Mouse (Mus musculus) hindbrain, embryonic 10.5 days (tissue): ENCODE data around the gene Galnt7. TPM values are rescaled to one million over a fixed set of nuclear protein-coding genes. Genes with fewer than 3 reads are reported as not detected.

Experiments
- DNase-seq: peaks from one replicate; pipeline ENCODE4 v3.0.0-alpha.2; 2017; ENCODE audit warnings: low spot score
- H3K27ac ChIP-seq: fragments of 300-500 bp; sonication (generic); 2 replicates; pipeline ENCODE4 v1.5.1; 2016; ENCODE audit warnings: mild to moderate bottlenecking, moderate library complexity
- H3K27me3 ChIP-seq: fragments of 300-500 bp; sonication (generic); 2 replicates; pipeline ENCODE4 v1.6.1; 2016; ENCODE audit warnings: mild to moderate bottlenecking; ENCODE audit not compliant: poor library complexity, insufficient read depth, severe bottlenecking
- H3K36me3 ChIP-seq: fragments of 300-500 bp; sonication (generic); 2 replicates; pipeline ENCODE4 v1.6.1; 2016; ENCODE audit warnings: mild to moderate bottlenecking, moderate library complexity
- H3K4me1 ChIP-seq: fragments of 300-500 bp; sonication (generic); replicated peaks from 2 replicates; pipeline ENCODE4 v1.6.1; 2016; ENCODE audit warnings: mild to moderate bottlenecking
- H3K4me3 ChIP-seq: fragments of 300-500 bp; sonication (generic); 2 replicates; pipeline ENCODE4 v1.5.1; 2016; ENCODE audit warnings: mild to moderate bottlenecking, moderate library complexity
- H3K9me3 ChIP-seq: fragments of 300-500 bp; sonication (generic); 2 replicates; pipeline ENCODE4 v1.6.1; 2016; ENCODE audit warnings: mild to moderate bottlenecking, moderate library complexity
- WGBS: fragments of 180-500 bp; shearing (Covaris S2); methylation state at CpG from one replicate; pipeline ENCODE4 v1.1.7; 2016; 5-methylcytosine and 5-hydroxymethylcytosine counted together
- polyA plus RNA-seq: library from polyadenylated mRNA; unstranded; fragments of >200 nt; fragmentation: Nextera tagmentation; extraction: Ambion mirVana; gene quantifications from 2 replicates; pipeline ENCODE4 v1.2.1, GENCODE M21; 2016

Galnt7 gene
- polyA plus RNA-seq, 1 experiment from 2014 or later: 14.7 TPM

DNA sequence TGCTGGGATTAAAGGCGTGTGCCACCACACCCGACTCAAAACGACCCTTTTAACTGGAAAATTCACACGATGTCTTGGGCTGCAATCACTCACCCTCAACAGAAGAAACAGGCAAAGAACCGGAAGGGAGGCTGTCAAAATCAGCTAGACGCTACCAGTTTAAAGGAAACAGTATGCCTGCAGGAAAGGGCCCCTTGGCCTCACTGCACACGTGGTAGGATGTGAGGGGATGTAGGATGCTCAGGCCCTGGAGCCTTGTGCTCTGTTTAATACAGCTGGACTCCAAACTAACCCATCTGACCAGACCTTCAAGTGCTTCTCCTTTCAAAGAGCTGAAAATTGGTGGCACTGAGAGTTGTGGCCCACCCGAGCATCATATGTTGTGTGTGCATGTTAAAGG, 62.8 kb downstream of the Galnt7 start:
- Histone ChIP-seq H3K9me3 (no peaks in the 10 kb centered on the region), H3K4me1 (peaks cover 6% of the 10 kb centered on the region; the same call in 1 of the 2 replicates), H3K27me3 (no peaks in the 10 kb centered on the region), H3K27ac (no peak overlapping the region), H3K4me3 (no peak overlapping the region), H3K36me3 (no peaks in the 10 kb centered on the region)
- no peak for DNase-seq
- 85% methylated on average over 8 of the region's 8 CpGs for WGBS

DNA sequence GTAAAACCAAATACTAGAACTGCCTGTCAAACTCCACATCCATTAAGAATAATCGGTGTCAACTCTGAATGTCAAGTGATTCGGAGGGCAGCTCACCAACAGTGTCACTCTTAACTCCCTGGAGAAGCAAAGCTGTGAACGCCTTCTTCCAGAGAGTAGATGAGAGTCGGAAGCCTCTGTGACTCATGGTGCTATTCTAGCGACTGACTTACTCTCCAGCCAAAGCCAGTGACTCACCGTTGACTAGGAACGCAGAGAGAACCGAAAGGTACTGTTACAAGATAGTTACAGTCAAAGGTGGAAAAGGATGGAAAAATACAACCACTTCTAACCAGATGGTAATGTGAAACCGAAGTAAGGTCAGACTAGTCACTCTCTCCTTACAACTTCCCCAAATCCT, 63.7 kb downstream of the Galnt7 start:
- DNase-seq: no peak
- Histone ChIP-seq H3K9me3 (no peaks in the 10 kb centered on the region), H3K27me3 (no peaks in the 10 kb centered on the region), H3K4me3 (no peak overlapping the region), H3K4me1 (peaks cover 6% of the 10 kb centered on the region; the same call in 1 of the 2 replicates), H3K27ac (no peak overlapping the region), H3K36me3 (no peaks in the 10 kb centered on the region)
- WGBS: 93% methylated on average over 9 of the region's 9 CpGs

DNA sequence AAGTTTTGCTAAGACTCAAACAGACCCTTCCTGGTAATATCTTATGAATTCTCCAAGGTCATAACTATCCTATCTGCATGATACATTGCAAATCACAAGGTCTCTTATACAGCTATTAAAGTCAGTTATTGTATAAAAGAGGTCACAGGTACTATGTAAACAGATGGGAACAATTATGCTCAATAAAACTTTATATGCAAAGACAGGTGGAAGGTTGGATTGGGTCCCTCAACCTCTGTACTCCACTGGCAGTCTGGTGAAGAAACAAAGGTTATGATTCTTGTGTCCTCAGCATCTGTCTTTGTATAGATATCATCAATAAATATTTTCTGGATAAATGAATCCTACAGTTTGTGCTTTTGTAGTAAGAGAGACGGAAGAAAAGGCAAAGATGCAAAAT, 64.2 kb downstream of the Galnt7 start:
- Histone ChIP-seq H3K9me3 (no peaks in the 10 kb centered on the region), H3K4me1 (peaks cover 6% of the 10 kb centered on the region; the same call in 1 of the 2 replicates), H3K36me3 (peaks cover 3% of the 10 kb centered on the region; the same call in 1 of the 2 replicates), H3K27ac (no peak overlapping the region), H3K27me3 (no peaks in the 10 kb centered on the region), H3K4me3 (no peak overlapping the region)
- no peak for DNase-seq
- WGBS: 94% methylated on average over 1 of the region's 1 CpGs

DNA sequence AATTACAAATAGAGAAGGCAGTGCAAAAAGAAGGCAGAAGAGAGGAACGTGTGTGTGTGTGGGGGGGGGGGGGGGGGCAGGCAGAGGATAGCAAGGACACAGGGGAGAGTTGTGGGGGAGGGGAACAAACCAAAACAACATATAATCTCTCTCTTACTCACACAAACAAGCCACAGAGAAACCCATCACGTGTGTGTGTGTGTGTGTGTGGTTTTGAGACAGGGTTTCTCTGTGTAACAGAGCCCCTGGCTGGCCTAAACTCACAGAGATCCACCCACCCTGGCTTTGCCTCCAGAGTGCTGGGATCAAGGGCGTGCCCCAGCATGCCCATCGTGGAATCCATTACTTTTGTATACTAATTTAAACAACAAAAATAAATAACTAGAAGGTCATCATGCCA, 66.2 kb downstream of the Galnt7 start:
- WGBS: 70% methylated on average over 4 of the region's 4 CpGs

DNA sequence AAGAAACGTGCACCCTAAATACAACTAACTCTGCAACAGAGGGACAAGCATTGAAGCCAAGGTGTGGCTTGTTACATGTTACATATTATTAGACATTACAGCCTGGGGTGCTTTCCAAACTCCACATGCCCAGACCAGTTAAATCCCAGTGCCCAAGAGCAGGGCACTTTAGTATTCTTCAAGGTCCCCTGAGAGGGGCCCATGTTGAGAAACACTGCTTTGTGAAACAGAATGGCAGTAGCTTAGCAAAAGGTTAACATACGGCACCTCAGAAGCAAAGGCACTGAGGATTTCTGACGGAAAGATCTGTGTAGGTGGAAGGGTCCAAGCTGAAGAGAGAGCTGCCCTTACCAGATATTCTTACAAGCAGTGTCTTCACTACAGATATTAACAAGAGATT, 67.0 kb downstream of the Galnt7 start:
- Histone ChIP-seq H3K4me1 (peaks cover 6% of the 10 kb centered on the region; the same call in 1 of the 2 replicates), H3K36me3 (peaks cover 8% of the 10 kb centered on the region; the same call in 1 of the 2 replicates), H3K27ac (no peak overlapping the region), H3K4me3 (no peak overlapping the region), H3K9me3 (no peaks in the 10 kb centered on the region), H3K27me3 (no peaks in the 10 kb centered on the region)
- 74% methylated on average over 3 of the region's 3 CpGs for WGBS
- DNase-seq: no peak

More for the DNA sequence above, 66.2 kb downstream of the Galnt7 start:
- no peak overlapping the region for H3K27ac ChIP-seq
- H3K27me3 ChIP-seq: no peaks in the 10 kb centered on the region
- H3K36me3 ChIP-seq: peaks cover 8% of the 10 kb centered on the region; the same call in 1 of the 2 replicates
- no peak for DNase-seq
- H3K9me3 ChIP-seq: no peaks in the 10 kb centered on the region
- H3K4me1 ChIP-seq: peaks cover 6% of the 10 kb centered on the region; the same call in 1 of the 2 replicates
- no peak overlapping the region for H3K4me3 ChIP-seq

DNA sequence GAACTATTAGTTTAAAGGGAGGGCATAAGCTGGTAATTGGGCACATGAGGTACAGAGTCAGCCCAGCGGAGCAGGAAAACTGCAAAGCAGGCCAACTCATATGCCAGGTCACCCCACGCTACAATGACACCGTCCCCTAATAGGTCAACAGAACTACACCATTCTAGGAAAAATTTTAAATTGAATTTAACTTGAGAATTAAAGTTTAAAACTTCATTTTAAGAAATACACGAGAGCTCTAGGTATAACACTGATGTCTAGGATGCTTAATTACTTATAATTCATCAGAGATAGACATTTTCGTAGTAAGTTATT, 67.7 kb downstream of the Galnt7 start:
- Histone ChIP-seq H3K27me3 (no peaks in the 10 kb centered on the region), H3K4me3 (no peak overlapping the region), H3K9me3 (no peaks in the 10 kb centered on the region), H3K27ac (no peak overlapping the region), H3K4me1 (peaks cover 6% of the 10 kb centered on the region; the same call in 1 of the 2 replicates), H3K36me3 (peaks cover 8% of the 10 kb centered on the region; the same call in 1 of the 2 replicates)
- WGBS: 91% methylated on average over 5 of the region's 5 CpGs
- no peak for DNase-seq

DNA sequence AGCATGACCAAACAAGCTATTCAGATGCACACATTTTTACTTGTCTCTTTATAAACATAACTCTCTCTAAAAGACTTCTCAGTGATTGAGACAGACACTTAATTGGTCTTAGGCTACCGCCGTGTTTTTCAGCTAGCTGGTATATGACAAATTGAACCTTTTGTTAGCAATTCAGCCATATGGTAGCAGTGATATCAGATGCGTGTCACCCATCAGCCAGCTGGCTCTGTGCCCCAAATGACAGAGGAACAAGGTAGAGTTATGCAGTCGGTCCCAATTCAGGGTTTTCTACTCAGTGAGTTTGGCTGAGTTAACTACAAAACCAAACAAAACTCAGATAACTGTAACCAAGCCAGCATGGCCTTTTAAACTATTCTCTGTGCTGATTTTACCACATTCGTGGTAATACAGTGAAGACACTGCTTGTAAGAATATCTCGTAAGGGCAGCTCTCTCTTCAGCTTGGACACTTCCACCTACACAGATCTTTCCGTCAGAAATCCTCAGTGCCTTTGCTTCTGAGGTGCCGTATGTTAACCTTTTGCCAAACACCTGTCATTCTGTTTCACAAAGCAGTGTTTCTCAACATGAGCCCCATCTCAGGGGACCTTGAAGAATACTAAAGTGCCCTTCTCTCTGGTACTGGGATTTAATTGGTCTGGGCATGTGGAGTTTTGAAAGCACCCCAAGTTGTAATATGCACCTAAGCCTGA, 68.3 kb downstream of the Galnt7 start:
- Histone ChIP-seq H3K4me3 (no peak overlapping the region), H3K4me1 (peaks cover 9% of the 10 kb centered on the region), H3K9me3 (no peaks in the 10 kb centered on the region), H3K27ac (no peak overlapping the region), H3K36me3 (peaks cover 8% of the 10 kb centered on the region; the same call in 1 of the 2 replicates), H3K27me3 (no peaks in the 10 kb centered on the region)
- 82% methylated on average over 8 of the region's 8 CpGs for WGBS
- DNase-seq: no peak

DNA sequence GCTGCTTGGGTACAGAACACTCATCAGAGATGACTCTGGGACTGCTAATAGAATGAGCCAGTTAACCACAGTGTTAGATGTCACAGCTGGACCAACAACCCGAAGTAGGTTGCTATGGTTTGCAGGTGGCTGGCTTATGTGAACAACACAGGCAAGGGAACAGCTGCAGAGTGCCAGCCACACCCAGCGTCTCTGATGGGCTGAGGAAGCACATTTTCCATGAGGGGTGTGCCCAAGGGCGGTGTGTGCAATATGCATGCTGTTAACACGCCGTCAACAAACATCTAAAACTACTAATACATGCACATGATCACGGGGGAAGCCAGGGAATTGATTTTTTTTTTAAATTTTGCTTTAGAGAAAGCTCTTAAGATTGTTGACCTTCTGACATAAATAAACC, 73.0 kb downstream of the Galnt7 start:
- Histone ChIP-seq H3K9me3 (no peaks in the 10 kb centered on the region), H3K4me3 (no peak overlapping the region), H3K36me3 (peaks cover 8% of the 10 kb centered on the region; the same call in 1 of the 2 replicates), H3K27me3 (no peaks in the 10 kb centered on the region), H3K4me1 (peaks cover 17% of the 10 kb centered on the region), H3K27ac (no peak overlapping the region)
- 83% methylated on average over 6 of the region's 6 CpGs for WGBS
- DNase-seq: no peak

DNA sequence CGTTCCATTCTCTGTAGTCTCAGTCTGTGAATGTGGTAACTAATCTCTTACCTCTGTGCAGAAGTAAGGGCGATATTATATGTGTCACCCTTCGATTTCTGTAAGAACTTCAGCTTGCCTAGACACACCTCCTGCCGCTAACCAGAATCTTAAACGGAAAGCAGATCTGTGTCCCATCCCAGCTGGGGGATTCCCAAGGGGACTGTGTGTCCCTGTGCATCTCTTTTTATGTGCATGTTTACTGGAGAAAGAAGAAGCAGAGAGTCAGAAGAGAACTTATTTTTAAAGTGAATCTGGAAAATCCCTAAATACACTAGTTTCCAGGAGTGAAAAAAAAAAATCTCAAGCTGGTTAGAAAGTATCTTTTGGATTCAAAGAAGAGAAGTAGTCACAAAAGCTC, 75.5 kb downstream of the Galnt7 start:
- 86% methylated on average over 5 of the region's 5 CpGs for WGBS
- no peak for DNase-seq
- no peak overlapping the region for H3K27ac ChIP-seq
- no peaks in the 10 kb centered on the region for H3K27me3 ChIP-seq
- peaks cover 17% of the 10 kb centered on the region for H3K4me1 ChIP-seq
- H3K4me3 ChIP-seq: no peak overlapping the region
- H3K36me3 ChIP-seq: no peaks in the 10 kb centered on the region
- no peaks in the 10 kb centered on the region for H3K9me3 ChIP-seq

DNA sequence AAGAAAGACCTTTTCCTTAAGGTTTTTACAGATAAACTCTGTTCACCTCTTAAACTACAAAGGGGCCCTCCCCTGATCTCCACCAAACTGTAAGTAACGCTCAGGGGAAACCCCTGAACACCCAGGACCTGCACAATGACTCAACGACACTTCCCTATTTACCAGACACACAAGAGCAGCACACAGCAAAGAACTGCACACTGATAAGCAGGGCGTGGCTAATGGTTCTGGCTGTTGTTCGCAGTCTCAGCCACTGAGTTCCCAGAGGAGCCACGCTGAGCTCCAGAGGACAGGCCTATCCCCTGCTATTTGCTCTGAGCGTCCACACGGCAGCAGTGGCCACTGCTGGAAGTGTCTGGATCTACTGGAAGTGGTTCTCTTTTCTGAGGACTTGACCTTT, 76.6 kb downstream of the Galnt7 start:
- no peaks in the 10 kb centered on the region for H3K36me3 ChIP-seq
- 43% methylated on average over 7 of the region's 7 CpGs for WGBS
- peaks cover 17% of the 10 kb centered on the region for H3K4me1 ChIP-seq
- DNase-seq: peak; percentile 40
- no peak overlapping the region for H3K4me3 ChIP-seq
- H3K27ac ChIP-seq: peak overlapping the region; percentile 26
- H3K9me3 ChIP-seq: no peaks in the 10 kb centered on the region
- H3K27me3 ChIP-seq: no peaks in the 10 kb centered on the region

DNA sequence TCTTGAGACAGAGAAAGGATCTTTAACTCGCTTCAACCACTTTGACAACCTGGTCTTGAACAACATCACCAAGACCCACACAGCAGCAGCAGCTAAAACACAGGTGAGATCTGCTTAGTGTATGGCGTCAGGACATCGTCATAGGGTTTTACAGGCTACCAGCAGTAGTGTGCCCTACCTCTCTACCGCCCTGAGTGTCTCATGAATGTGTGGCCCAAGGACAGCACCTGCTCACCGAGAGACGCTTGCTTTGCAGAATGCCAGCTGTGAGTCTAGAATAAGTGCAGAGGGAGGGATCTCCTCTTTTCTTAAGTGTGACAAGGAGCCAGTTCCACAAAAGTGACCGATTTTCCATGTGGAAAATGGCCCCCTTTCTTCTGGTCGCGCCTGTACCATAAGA, 77.5 kb downstream of the Galnt7 start:
- no peak for DNase-seq
- Histone ChIP-seq H3K4me1 (peaks cover 17% of the 10 kb centered on the region), H3K36me3 (no peaks in the 10 kb centered on the region), H3K9me3 (no peaks in the 10 kb centered on the region), H3K4me3 (no peak overlapping the region), H3K27ac (no peak overlapping the region), H3K27me3 (no peaks in the 10 kb centered on the region)
- 88% methylated on average over 9 of the region's 9 CpGs for WGBS

DNA sequence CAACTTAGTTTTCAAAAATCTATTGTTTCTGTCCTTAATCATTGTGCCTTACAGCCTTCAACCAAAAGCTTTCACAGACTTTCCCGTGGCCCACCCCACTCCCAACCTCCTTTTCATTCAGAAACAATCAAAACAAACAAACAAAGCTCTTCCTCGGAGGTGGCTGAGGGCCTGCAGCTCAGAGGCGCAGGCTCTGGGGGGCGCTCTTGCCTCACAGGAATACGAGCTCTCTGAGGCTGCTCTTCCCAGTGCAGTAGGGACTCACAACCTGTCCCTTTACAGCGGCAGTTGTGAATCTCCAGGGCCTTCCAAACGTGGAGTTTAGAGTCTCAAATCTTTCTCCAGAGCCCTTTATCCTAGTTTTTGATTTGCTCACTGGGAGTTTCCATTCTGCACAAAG, 78.4 kb downstream of the Galnt7 start:
- Histone ChIP-seq H3K36me3 (no peaks in the 10 kb centered on the region), H3K27ac (no peak overlapping the region), H3K4me1 (peaks cover 15% of the 10 kb centered on the region), H3K27me3 (no peaks in the 10 kb centered on the region), H3K9me3 (no peaks in the 10 kb centered on the region), H3K4me3 (no peak overlapping the region)
- DNase-seq: peak; percentile 73
- 9% methylated on average over 7 of the region's 7 CpGs for WGBS

DNA sequence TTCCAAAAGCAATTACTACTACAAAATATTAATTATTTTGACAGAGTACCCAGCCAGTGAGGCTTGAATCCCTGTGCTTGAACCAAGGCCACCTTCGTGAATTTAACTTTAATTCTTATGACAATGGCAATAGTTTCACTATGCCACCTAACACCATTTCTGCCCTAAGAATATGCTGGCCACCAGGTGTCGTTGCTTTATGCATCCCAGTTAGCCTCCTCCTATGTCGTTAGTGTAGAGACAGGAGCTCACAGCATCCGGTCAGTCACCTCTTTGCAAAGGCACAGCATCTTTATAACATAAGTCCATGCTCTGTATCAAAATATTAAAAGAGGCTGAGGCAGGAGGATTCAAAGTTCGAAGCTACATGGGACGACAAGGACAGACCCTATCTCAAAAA, 79.0 kb downstream of the Galnt7 start:
- no peaks in the 10 kb centered on the region for H3K9me3 ChIP-seq
- no peak overlapping the region for H3K27ac ChIP-seq
- no peak for DNase-seq
- no peaks in the 10 kb centered on the region for H3K36me3 ChIP-seq
- no peaks in the 10 kb centered on the region for H3K27me3 ChIP-seq
- H3K4me3 ChIP-seq: no peak overlapping the region
- 82% methylated on average over 6 of the region's 6 CpGs for WGBS
- peaks cover 20% of the 10 kb centered on the region for H3K4me1 ChIP-seq

DNA sequence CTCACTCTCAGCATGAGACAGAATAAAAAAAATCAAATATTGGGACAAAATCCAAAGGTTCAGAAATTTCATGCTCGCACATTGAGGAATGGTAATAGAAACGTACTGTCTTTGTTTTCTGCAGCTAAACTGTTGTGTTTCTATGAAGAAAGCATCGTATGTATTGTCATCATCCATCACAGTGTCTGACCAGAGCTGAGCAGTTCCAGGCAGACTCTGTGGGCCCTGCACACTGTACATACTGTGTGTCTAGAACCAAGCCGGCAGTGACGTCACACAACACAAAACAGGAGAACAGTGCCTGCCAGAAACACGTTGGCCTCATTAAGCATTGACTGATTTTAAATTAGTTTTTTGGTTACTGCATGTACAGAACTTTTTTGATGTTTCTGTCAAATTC, 82.9 kb downstream of the Galnt7 start:
- Histone ChIP-seq H3K4me1 (peaks cover 12% of the 10 kb centered on the region), H3K36me3 (no peaks in the 10 kb centered on the region), H3K27ac (no peak overlapping the region), H3K9me3 (no peaks in the 10 kb centered on the region), H3K4me3 (no peak overlapping the region), H3K27me3 (no peaks in the 10 kb centered on the region)
- no peak for DNase-seq
- WGBS: 88% methylated on average over 6 of the region's 6 CpGs
